Mouse (Mus musculus) embryonic facial prominence, embryonic 13.5 days (tissue): ENCODE measurements around the gene Kat6b. TPM values are rescaled to one million over a fixed set of nuclear protein-coding genes. Genes with fewer than 3 reads are reported as not detected.
"Not testable (repeated sequence)": the region's sequence is repeated elsewhere in the genome, so short reads cannot be mapped to it uniquely, and the experiment has no call there.

Experiments used
- ATAC-seq: fragments of 200-750 bp; cut with Nextera tagmentation; 2 replicates; pipeline ENCODE4 v1.8.0; 2017; ENCODE audit warnings: low read depth; ENCODE audit not compliant: insufficient number of reproducible peaks, insufficient read depth, low FRiP score, low TSS enrichment
- H3K27ac ChIP-seq: fragments of 300-500 bp; sonication (generic); 2 replicates; pipeline ENCODE4 v1.5.1; 2015; ENCODE audit warnings: moderate library complexity, mild to moderate bottlenecking, inconsistent platforms
- H3K27me3 ChIP-seq: fragments of 300-500 bp; sonication (generic); 2 replicates; pipeline ENCODE4 v1.6.1; 2015; ENCODE audit warnings: mild to moderate bottlenecking, inconsistent platforms
- H3K36me3 ChIP-seq: fragments of 300-500 bp; sonication (generic); 2 replicates; pipeline ENCODE4 v1.6.1; 2015; ENCODE audit warnings: mild to moderate bottlenecking, inconsistent platforms
- H3K4me1 ChIP-seq: fragments of 300-500 bp; sonication (generic); 2 replicates; pipeline ENCODE4 v1.6.1; 2015; ENCODE audit warnings: inconsistent platforms
- H3K4me2 ChIP-seq: fragments of 300-500 bp; sonication (generic); 2 replicates; pipeline ENCODE4 v1.6.1; 2015; ENCODE audit warnings: moderate library complexity, mild to moderate bottlenecking, inconsistent platforms
- H3K4me3 ChIP-seq: fragments of 300-500 bp; sonication (generic); 2 replicates; pipeline ENCODE4 v1.5.1; 2015; ENCODE audit warnings: mild to moderate bottlenecking, inconsistent platforms
- H3K9ac ChIP-seq: fragments of 300-500 bp; sonication (generic); 2 replicates; pipeline ENCODE4 v1.6.1; 2015; ENCODE audit warnings: mild to moderate bottlenecking, inconsistent platforms
- H3K9me3 ChIP-seq: fragments of 300-500 bp; sonication (generic); 2 replicates; pipeline ENCODE4 v1.6.1; 2016; ENCODE audit warnings: inconsistent platforms
- WGBS: fragments of 180-500 bp; shearing (Covaris S2); methylation state at CpG from one replicate; pipeline ENCODE4 v1.1.7; 2015; ENCODE audit warnings: mixed read lengths; 5-methylcytosine and 5-hydroxymethylcytosine counted together
- polyA plus RNA-seq: library from polyadenylated mRNA; unstranded; fragments of >200 nt; fragmentation: Nextera tagmentation; extraction: Ambion mirVana; gene quantifications from 2 replicates; pipeline ENCODE4 v1.2.1, GENCODE M21; 2015

The Kat6b gene
- polyA plus RNA-seq, 1 experiment from 2014 or later, result 28.2 TPM

GRCm38 (mm10) chr14:21485961-21486520 lies 4.8 kb downstream of the Kat6b start:
- Histone ChIP-seq H3K27ac (no peak overlapping the region), H3K27me3 (no peaks in the 10 kb centered on the region), H3K36me3 (no peaks in the 10 kb centered on the region), H3K4me1 (0 out of 2 replicates have a peak, but pooled peaks cover 2% of the 10 kb centered on the region), H3K4me3 (no peak overlapping the region), H3K9me3 (no peaks in the 10 kb centered on the region), H3K4me2 (no peak overlapping the region), H3K9ac (no peak overlapping the region)
- 83% methylated on average over 3 of the region's 3 CpGs for WGBS
- no peak for ATAC-seq

- not testable (repeated sequence) for H3K9me3 ChIP-seq, H3K36me3 ChIP-seq, H3K27ac ChIP-seq, ATAC-seq, H3K9ac ChIP-seq, H3K4me1 ChIP-seq, H3K4me3 ChIP-seq, H3K4me2 ChIP-seq, H3K27me3 ChIP-seq
- 94% methylated on average over 2 of the region's 2 CpGs for WGBS
These were observed 5.9 kb downstream of the Kat6b start for GRCm38 (mm10) chr14:21487135-21487534.

DNA sequence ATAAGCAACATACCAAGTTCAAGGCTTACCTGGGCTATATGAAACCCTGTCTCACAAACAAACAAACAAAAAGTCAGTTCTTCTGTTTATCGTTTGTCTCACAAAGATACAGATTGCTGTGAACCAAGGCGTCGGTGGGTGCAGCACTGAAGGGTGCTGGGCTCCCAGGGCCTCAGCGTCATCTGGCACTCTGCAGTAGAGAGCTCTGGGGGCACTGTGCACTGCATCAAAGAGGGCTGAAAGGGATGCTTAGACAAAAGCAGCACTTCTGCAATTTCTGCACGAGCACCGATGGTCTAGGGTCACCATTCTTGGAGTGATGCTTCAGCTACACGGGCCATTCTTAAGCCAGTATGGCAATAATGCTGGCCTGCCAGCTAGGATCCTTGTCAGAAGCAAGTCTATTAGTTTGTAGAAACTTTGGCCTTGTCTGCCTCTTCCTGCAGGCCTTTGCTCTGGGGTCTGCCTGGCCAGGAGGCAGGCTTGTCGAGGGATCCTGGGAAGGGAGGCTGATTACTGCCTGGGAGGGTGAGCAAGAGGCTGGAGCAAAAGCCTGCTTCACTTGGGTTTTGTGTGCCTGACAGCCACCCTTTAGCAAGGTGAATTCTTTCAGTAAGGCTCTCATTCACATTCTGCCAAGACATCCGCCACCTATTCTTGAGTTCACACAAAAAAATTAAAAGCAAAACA lies 7.3 kb downstream of the Kat6b start:
- ATAC-seq, H3K4me1 ChIP-seq: not testable (repeated sequence)

GRCm38 (mm10) chr14:21489116-21489485 lies 7.9 kb downstream of the Kat6b start:
- WGBS, result 61% methylated on average over 3 of the region's 3 CpGs

More for the DNA sequence above, 7.3 kb downstream of the Kat6b start:
- not testable (repeated sequence) for H3K4me3 ChIP-seq, H3K4me2 ChIP-seq, H3K27me3 ChIP-seq, H3K27ac ChIP-seq, H3K9ac ChIP-seq, H3K9me3 ChIP-seq, H3K36me3 ChIP-seq
- 78% methylated on average over 9 of the region's 9 CpGs for whole genome bisulfite sequencing

GRCm38 (mm10) chr14:21490141-21490540 lies 8.9 kb downstream of the Kat6b start:
- WGBS, result 73% methylated on average over 4 of the region's 4 CpGs
- no peak for ATAC-seq
- H3K9ac ChIP-seq, result no peak overlapping the region

More at GRCm38 (mm10) chr14:21489116-21489485, 7.9 kb downstream of the Kat6b start:
- H3K9ac ChIP-seq, result no peak overlapping the region
- 0 out of 2 replicates have a peak, but pooled peaks cover 2% of the 10 kb centered on the region for H3K4me1 ChIP-seq
- H3K27me3 ChIP-seq, result no peaks in the 10 kb centered on the region
- no peak overlapping the region for H3K4me3 ChIP-seq
- H3K27ac ChIP-seq, result no peak overlapping the region
- ATAC-seq, result no peak
- H3K4me2 ChIP-seq, result no peak overlapping the region
- H3K36me3 ChIP-seq, result no peaks in the 10 kb centered on the region
- H3K9me3 ChIP-seq, result no peaks in the 10 kb centered on the region

GRCm38 (mm10) chr14:21498361-21498996 lies 17.2 kb downstream of the Kat6b start:
- no peaks in the 10 kb centered on the region for H3K27me3 ChIP-seq
- no peaks in the 10 kb centered on the region for H3K9me3 ChIP-seq
- H3K9ac ChIP-seq, result peak overlapping the region; percentile 93
- peak overlapping the region; percentile 78 for H3K4me2 ChIP-seq
- H3K4me3 ChIP-seq, result peak overlapping the region; percentile 86
- peak overlapping the region; percentile 99 for H3K27ac ChIP-seq
- ATAC-seq, result no peak
- H3K4me1 ChIP-seq, result peaks cover 34% of the 10 kb centered on the region
- WGBS, result 4% methylated on average over 7 of the region's 7 CpGs
- H3K36me3 ChIP-seq, result 0 out of 2 replicates have a peak, but pooled peaks cover 2% of the 10 kb centered on the region

More at GRCm38 (mm10) chr14:21490141-21490540, 8.9 kb downstream of the Kat6b start:
- Histone ChIP-seq H3K4me3 (no peak overlapping the region), H3K9me3 (no peaks in the 10 kb centered on the region), H3K4me2 (no peak overlapping the region), H3K4me1 (0 out of 2 replicates have a peak, but pooled peaks cover 2% of the 10 kb centered on the region), H3K36me3 (no peaks in the 10 kb centered on the region), H3K27me3 (no peaks in the 10 kb centered on the region), H3K27ac (no peak overlapping the region)

- H3K27ac ChIP-seq, result peak overlapping the region; percentile 99
- H3K9ac ChIP-seq, result peak overlapping the region; percentile 93
- peak overlapping the region; percentile 78 for H3K4me2 ChIP-seq
- no peak for ATAC-seq
- H3K27me3 ChIP-seq, result no peaks in the 10 kb centered on the region
- no peaks in the 10 kb centered on the region for H3K9me3 ChIP-seq
- WGBS, result 1% methylated on average over 29 of the region's 33 CpGs
- H3K4me1 ChIP-seq, result peaks cover 40% of the 10 kb centered on the region
- 0 out of 2 replicates have a peak, but pooled peaks cover 3% of the 10 kb centered on the region for H3K36me3 ChIP-seq
- H3K4me3 ChIP-seq, result peak overlapping the region; percentile 86
These were observed 17.9 kb downstream of the Kat6b start for GRCm38 (mm10) chr14:21499011-21499581.

DNA sequence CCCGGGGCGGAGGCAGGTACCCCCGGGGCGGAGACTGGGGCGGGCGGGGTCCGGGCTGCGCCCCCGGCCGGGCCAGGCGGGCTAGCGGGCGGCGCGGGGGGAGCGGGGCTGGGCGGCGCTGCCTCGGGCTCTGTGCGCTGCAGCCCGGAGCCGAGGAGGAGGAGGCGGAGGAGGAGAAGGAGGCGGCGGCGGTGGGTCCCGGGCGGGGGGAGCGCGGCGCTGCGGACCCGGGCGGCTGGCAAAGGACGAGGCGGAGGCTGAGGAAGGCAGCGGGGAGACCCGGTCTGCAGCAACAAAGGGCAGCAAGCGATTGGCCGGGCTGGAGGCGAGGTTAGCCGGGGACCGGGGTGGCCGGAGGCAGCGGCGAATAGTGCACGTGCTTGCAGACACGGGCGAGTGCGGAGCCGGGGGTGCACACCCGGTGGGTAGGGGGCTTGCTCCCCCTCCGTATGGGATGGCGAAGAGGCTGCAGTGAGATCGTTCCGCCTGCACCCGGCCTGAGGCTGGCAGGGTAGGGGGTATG lies 18.5 kb downstream of the Kat6b start:
- H3K27me3 ChIP-seq, result no peaks in the 10 kb centered on the region
- peak overlapping the region; percentile 93 for H3K9ac ChIP-seq
- no peaks in the 10 kb centered on the region for H3K9me3 ChIP-seq
- ATAC-seq, result peak; percentile 17
- 0 out of 2 replicates have a peak, but pooled peaks cover 3% of the 10 kb centered on the region for H3K36me3 ChIP-seq
- under 1% methylated on average over 52 of the region's 57 CpGs for WGBS
- peak overlapping the region; percentile 78 for H3K4me2 ChIP-seq
- H3K4me3 ChIP-seq, result peak overlapping the region; percentile 86
- peaks cover 46% of the 10 kb centered on the region for H3K4me1 ChIP-seq
- peak overlapping the region; percentile 99 for H3K27ac ChIP-seq

GRCm38 (mm10) chr14:21500154-21501047 lies 19.2 kb downstream of the Kat6b start:
- WGBS, result under 1% methylated on average over 73 of the region's 75 CpGs
- H3K4me3 ChIP-seq, result peak overlapping the region; percentile 86
- peak; percentile 95 for ATAC-seq

DNA sequence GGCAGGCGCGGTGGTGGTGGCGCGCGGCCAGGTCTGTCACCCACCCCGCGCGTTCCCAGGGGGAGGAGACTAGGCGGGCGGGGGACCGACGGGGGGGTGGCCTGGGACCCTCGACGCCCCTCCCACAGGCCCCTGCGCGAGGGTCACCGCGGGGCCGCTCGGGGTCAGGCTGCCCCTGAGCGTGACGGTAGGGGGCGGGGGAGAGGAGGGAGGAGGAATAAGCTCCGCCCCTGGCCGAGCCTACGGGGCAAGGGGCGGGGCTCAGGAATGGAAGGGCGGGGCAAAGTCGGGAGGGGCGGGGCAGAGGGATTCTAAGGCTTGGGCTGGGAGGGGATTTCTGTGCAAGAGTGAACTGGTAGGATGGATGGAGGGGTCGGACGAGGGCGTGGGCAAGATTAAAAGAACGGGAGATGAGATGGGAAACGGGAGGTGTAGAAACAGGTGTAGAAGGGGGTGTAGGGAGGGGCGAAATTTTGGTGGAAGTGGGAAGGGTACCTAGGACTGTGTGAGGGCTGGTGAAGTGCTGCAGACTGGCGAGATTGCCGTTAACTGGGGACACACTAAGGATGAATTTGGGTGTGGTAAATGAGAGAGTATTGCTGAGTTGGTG lies 19.9 kb downstream of the Kat6b start:
- Histone ChIP-seq H3K9ac (peak overlapping the region; percentile 86), H3K4me3 (peak overlapping the region; percentile 86), H3K36me3 (peaks cover 8% of the 10 kb centered on the region), H3K4me2 (peak overlapping the region; percentile 60), H3K4me1 (peaks cover 49% of the 10 kb centered on the region), H3K9me3 (no peaks in the 10 kb centered on the region), H3K27ac (peak overlapping the region; percentile 99), H3K27me3 (no peaks in the 10 kb centered on the region)
- peak; percentile 10; the same call in 1 of the 2 replicates for ATAC-seq
- under 1% methylated on average over 36 of the region's 38 CpGs for WGBS

More at GRCm38 (mm10) chr14:21500154-21501047, 19.2 kb downstream of the Kat6b start:
- H3K36me3 ChIP-seq, result 0 out of 2 replicates have a peak, but pooled peaks cover 3% of the 10 kb centered on the region
- peak overlapping the region; percentile 99 for H3K27ac ChIP-seq
- peaks cover 49% of the 10 kb centered on the region for H3K4me1 ChIP-seq
- H3K9me3 ChIP-seq, result no peaks in the 10 kb centered on the region
- peak overlapping the region; percentile 93 for H3K9ac ChIP-seq
- H3K4me2 ChIP-seq, result peak overlapping the region; percentile 78
- no peaks in the 10 kb centered on the region for H3K27me3 ChIP-seq
